Mouse (Mus musculus): ENCODE results near the gene Lrrc75b. TPM values are rescaled to one million over a fixed set of nuclear protein-coding genes. Genes with fewer than 3 reads are reported as not detected.

Lrrc75b gene
- polyA plus RNA-seq, 1 experiment from 2014 or later = 0.77 TPM

DNA sequence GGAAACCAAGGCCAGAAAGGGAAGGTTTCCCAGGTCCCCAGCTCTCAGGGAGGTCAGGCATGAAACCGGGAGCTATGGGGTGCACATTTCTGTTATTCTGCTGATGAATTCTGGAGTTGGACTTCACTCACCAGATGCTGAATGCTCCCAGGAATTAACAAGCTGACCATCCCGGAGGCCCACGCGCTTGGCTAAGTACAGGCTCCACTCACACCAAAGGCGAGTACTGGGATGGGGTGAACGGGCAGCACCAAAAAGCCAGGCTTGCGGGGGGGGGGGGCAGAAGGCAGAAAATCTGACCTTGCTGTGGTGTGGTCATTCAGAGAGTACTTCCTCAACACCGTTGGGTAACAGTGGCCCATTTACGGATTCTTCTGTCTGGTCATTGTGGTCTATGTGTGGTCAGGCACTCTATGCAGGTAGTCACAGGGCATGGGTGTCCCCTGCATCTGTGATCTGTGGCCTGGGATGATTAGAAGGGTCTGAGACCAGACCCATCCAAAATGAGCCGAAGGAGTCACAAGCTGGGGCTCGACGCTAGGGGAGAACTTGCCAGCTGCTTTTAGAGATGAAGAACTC, 4.6 kb upstream of the Lrrc75b start:
- Histone ChIP-seq H3K27me3 (ENCODE audit: control insufficient read depth, insufficient read depth, low read length) (peaks cover 3% of the 10 kb centered on the region; the same call in 1 of the 2 replicates), H3K9ac (ENCODE audit: low read length) (no peak overlapping the region)
- no peak for DNase-seq (ENCODE audit: low spot score)

DNA sequence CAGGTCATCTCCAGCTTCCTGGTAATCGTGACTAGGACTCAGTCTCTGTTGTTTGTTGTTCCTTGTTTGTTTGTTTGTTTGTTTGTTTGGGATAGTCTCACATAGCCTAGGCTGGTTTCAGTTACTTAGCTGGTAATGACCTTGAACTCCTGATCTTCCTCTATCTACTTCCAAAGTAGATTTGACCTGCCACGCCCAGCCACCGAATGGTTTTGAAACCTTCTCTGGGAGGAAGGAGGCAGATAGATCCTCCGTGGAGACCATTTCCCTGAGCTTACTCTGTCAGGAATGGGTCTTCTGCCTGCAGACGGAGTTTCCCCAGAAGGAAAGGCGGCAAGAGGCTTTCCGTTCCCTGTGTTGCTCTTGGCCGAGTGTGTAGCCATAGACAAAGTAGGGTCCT, 2.5 kb upstream of the Lrrc75b start:
- Histone ChIP-seq H3K27ac (replicated peaks; ENCODE audit: low read depth, low read length) (no peak overlapping the region), H3K36me3 (ENCODE audit: control insufficient read depth, insufficient read depth, low read length) (no peaks in the 10 kb centered on the region), H3K4me2 (ENCODE audit: low read depth, severe bottlenecking) (no peak overlapping the region), H3K4me1 (ENCODE audit: control insufficient read depth, insufficient read depth, low read length) (peaks cover 14% of the 10 kb centered on the region), H3K9ac (ENCODE audit: low read length) (no peak overlapping the region), H3K9me3 (ENCODE audit: control insufficient read depth, low read length) (no peaks in the 10 kb centered on the region), H3K27me3 (ENCODE audit: control insufficient read depth, insufficient read depth, low read length) (peaks cover 9% of the 10 kb centered on the region; the same call in 1 of the 2 replicates), H3K4me3 (ENCODE audit: low read depth, low read length) (no peak overlapping the region)
- whole genome bisulfite sequencing = 88% methylated on average over 8 of the region's 8 CpGs
- no peak for DNase-seq (ENCODE audit: low spot score)
- ATAC-seq (ENCODE audit: insufficient number of reproducible peaks, low FRiP score, low TSS enrichment, low read depth) = no peak

More for the DNA sequence above, 4.6 kb upstream of the Lrrc75b start:
- 87% methylated on average over 12 of the region's 12 CpGs for WGBS
- Histone ChIP-seq H3K36me3 (ENCODE audit: control insufficient read depth, insufficient read depth, low read length) (no peaks in the 10 kb centered on the region), H3K4me3 (ENCODE audit: low read depth, low read length) (no peak overlapping the region), H3K27ac (replicated peaks; ENCODE audit: low read depth, low read length) (no peak overlapping the region), H3K9me3 (ENCODE audit: control insufficient read depth, low read length) (no peaks in the 10 kb centered on the region), H3K4me1 (ENCODE audit: control insufficient read depth, insufficient read depth, low read length) (peaks cover 10% of the 10 kb centered on the region), H3K4me2 (ENCODE audit: low read depth, severe bottlenecking) (no peak overlapping the region)
- no peak for ATAC-seq (ENCODE audit: insufficient number of reproducible peaks, low FRiP score, low TSS enrichment, low read depth)

DNA sequence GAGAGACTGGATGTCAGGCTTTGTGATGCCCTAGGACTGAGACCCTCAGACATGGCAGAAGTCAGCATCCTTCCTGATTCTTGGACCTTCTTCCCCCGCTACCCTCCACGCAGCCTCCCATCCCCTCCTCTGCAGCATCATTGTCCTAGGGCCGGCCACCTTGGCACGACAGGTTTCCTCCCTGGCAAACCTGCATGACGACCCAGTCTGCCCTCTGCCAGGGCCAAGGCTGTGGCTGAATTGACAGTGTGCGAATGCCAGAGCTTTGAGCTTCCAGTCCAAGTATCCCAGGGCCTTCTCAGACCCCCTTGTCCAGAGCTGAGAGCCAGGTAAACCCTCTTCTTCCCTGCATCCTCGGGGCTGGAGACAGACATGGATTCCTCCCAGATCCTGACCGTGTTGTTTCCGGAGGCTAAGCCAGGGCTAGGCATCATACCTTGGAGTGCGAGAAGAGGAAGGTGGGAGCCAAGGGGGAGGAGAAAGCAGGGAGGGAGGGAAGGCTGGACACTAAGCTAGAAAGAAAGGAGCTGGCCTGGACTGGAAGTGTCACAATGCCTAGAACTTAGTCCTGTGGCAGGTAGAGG, 1.0 kb upstream of the Lrrc75b start, which contains the start of gene Ggt1:
Gene Ggt1 (plus strand): TSS at position 534 of the 584 bp plus-strand sequence.
- 54% methylated on average over 10 of the region's 10 CpGs for WGBS
- peak within 1 kb of the TSS; percentile 71; the same call in 1 of the 2 replicates for H3K9ac ChIP-seq (ENCODE audit: low read length)
- no peak for DNase-seq (ENCODE audit: low spot score)

DNA sequence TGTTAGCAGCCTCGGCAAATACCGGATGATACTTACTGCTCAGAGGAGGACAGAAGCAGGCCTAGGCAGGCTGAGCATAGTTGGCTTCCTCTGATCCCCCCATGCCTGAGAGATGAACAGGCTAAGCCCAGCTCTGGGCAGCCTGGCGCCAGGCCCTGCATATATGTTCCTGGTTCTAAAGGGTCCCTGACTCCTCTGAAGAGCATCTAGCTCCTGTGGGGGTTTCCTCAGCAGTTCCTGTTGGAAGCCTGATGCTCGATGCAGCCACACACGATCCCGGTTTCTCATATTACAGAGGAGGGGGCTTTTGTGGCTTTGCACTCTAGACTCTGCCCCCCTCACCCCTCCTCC, 394 bp upstream of the Lrrc75b start:
- Histone ChIP-seq H3K27me3 (ENCODE audit: control insufficient read depth, insufficient read depth, low read length) (peaks cover 9% of the 10 kb centered on the region; the same call in 1 of the 2 replicates), H3K4me2 (ENCODE audit: low read depth, severe bottlenecking) (peak overlapping the region; percentile 96), H3K9ac (ENCODE audit: low read length) (peak overlapping the region; percentile 71; the same call in 1 of the 2 replicates), H3K4me3 (ENCODE audit: low read depth, low read length) (peak overlapping the region; percentile 44), H3K27ac (replicated peaks; ENCODE audit: low read depth, low read length) (no peak overlapping the region), H3K4me1 (ENCODE audit: control insufficient read depth, insufficient read depth, low read length) (peaks cover 14% of the 10 kb centered on the region), H3K9me3 (ENCODE audit: control insufficient read depth, low read length) (no peaks in the 10 kb centered on the region), H3K36me3 (ENCODE audit: control insufficient read depth, insufficient read depth, low read length) (no peaks in the 10 kb centered on the region)
- ATAC-seq (ENCODE audit: insufficient number of reproducible peaks, low FRiP score, low TSS enrichment, low read depth) (peak; percentile 25; the same call in 1 of the 2 replicates), DNase-seq (ENCODE audit: low spot score) (peak; percentile 47)
- WGBS = 5% methylated on average over 6 of the region's 6 CpGs

More for the DNA sequence above, 1.0 kb upstream of the Lrrc75b start, which contains the start of gene Ggt1:
- no peaks in the 10 kb centered on the region for H3K36me3 ChIP-seq (ENCODE audit: control insufficient read depth, insufficient read depth, low read length)
- H3K9me3 ChIP-seq (ENCODE audit: control insufficient read depth, low read length) = no peaks in the 10 kb centered on the region
- H3K27me3 ChIP-seq (ENCODE audit: control insufficient read depth, insufficient read depth, low read length) = peaks cover 9% of the 10 kb centered on the region; the same call in 1 of the 2 replicates
- H3K4me1 ChIP-seq (ENCODE audit: control insufficient read depth, insufficient read depth, low read length) = peaks cover 14% of the 10 kb centered on the region
- ATAC-seq (ENCODE audit: insufficient number of reproducible peaks, low FRiP score, low TSS enrichment, low read depth) = no peak
- H3K4me3 ChIP-seq (ENCODE audit: low read depth, low read length) = peak within 1 kb of the TSS; percentile 44; the same call in 1 of the 2 replicates
- H3K4me2 ChIP-seq (ENCODE audit: low read depth, severe bottlenecking) = peak within 1 kb of the TSS; percentile 96
- no peak within 1 kb of the TSS for H3K27ac ChIP-seq (replicated peaks; ENCODE audit: low read depth, low read length)

DNA sequence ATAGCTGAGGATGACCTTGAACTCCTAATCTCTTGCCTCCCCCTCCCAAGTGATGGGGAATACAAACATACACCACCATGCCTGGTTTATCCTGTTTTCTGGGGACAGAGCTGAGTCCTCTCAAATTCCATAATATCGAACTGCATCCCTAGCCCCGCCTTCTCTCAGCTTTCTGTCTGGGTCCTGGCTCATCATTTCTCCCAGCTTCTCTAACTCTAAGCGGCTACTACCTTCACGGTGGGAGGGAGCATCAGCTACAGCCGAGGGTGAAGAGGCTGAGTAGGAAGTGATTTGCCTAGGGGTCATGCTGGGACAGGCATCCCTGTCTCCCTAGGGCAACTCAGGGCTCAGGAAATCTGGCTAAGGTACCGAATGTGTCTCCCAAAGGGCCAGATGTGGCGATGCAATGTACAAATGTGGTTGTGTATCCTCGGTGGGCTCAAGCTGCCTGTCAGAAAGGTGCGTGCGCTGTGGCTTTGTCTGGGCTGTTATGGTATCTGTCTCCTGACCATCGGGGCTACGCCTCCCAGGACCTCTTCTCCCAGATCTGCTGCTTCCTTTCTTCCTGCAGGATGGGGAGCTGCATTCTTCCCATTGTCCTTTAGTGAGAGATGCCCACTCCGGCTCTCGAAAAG, 972 bp downstream of the Lrrc75b start:
- H3K27me3 ChIP-seq (ENCODE audit: control insufficient read depth, insufficient read depth, low read length) = peaks cover 9% of the 10 kb centered on the region; the same call in 1 of the 2 replicates
- DNase-seq (ENCODE audit: low spot score) (no peak), ATAC-seq (ENCODE audit: insufficient number of reproducible peaks, low FRiP score, low TSS enrichment, low read depth) (no peak; the same call in 1 of the 2 replicates)
- no peaks in the 10 kb centered on the region for H3K9me3 ChIP-seq (ENCODE audit: control insufficient read depth, low read length)
- H3K4me3 ChIP-seq (ENCODE audit: low read depth, low read length) = peak overlapping the region; percentile 44
- peaks cover 14% of the 10 kb centered on the region for H3K4me1 ChIP-seq (ENCODE audit: control insufficient read depth, insufficient read depth, low read length)
- H3K9ac ChIP-seq (ENCODE audit: low read length) = no peak overlapping the region
- H3K27ac ChIP-seq (replicated peaks; ENCODE audit: low read depth, low read length) = no peak overlapping the region
- peak overlapping the region; percentile 96 for H3K4me2 ChIP-seq (ENCODE audit: low read depth, severe bottlenecking)
- H3K36me3 ChIP-seq (ENCODE audit: control insufficient read depth, insufficient read depth, low read length) = no peaks in the 10 kb centered on the region
- 7% methylated on average over 14 of the region's 14 CpGs for WGBS

GRCm38 (mm10) chr10:75558515-75558914, 1.6 kb downstream of the Lrrc75b start:
- Histone ChIP-seq H3K4me2 (ENCODE audit: low read depth, severe bottlenecking) (0 out of 2 replicates have a peak overlapping the region, but pooled peaks have one; percentile 22), H3K36me3 (ENCODE audit: control insufficient read depth, insufficient read depth, low read length) (no peaks in the 10 kb centered on the region), H3K9me3 (ENCODE audit: control insufficient read depth, low read length) (no peaks in the 10 kb centered on the region), H3K27ac (replicated peaks; ENCODE audit: low read depth, low read length) (no peak overlapping the region), H3K4me3 (ENCODE audit: low read depth, low read length) (no peak overlapping the region), H3K27me3 (ENCODE audit: control insufficient read depth, insufficient read depth, low read length) (peaks cover 9% of the 10 kb centered on the region; the same call in 1 of the 2 replicates), H3K4me1 (ENCODE audit: control insufficient read depth, insufficient read depth, low read length) (peaks cover 14% of the 10 kb centered on the region), H3K9ac (ENCODE audit: low read length) (no peak overlapping the region)
- no peak for ATAC-seq (ENCODE audit: insufficient number of reproducible peaks, low FRiP score, low TSS enrichment, low read depth)
- no peak for DNase-seq (ENCODE audit: low spot score)
- 22% methylated on average over 3 of the region's 3 CpGs for WGBS

- ATAC-seq (ENCODE audit: insufficient number of reproducible peaks, low FRiP score, low TSS enrichment, low read depth) (no peak), DNase-seq (ENCODE audit: low spot score) (no peak)
- Histone ChIP-seq H3K9me3 (ENCODE audit: control insufficient read depth, low read length) (no peaks in the 10 kb centered on the region), H3K27me3 (ENCODE audit: control insufficient read depth, insufficient read depth, low read length) (peaks cover 7% of the 10 kb centered on the region; the same call in 1 of the 2 replicates), H3K9ac (ENCODE audit: low read length) (no peak overlapping the region), H3K4me2 (ENCODE audit: low read depth, severe bottlenecking) (no peak overlapping the region), H3K36me3 (ENCODE audit: control insufficient read depth, insufficient read depth, low read length) (no peaks in the 10 kb centered on the region), H3K27ac (replicated peaks; ENCODE audit: low read depth, low read length) (no peak overlapping the region), H3K4me3 (ENCODE audit: low read depth, low read length) (no peak overlapping the region), H3K4me1 (ENCODE audit: control insufficient read depth, insufficient read depth, low read length) (peaks cover 17% of the 10 kb centered on the region)
- WGBS = 63% methylated on average over 9 of the region's 9 CpGs
These were observed 4.1 kb downstream of the Lrrc75b start for GRCm38 (mm10) chr10:75556026-75556425.

- H3K4me2 ChIP-seq (ENCODE audit: low read depth, severe bottlenecking) = no peak overlapping the region
- no peak overlapping the region for H3K9ac ChIP-seq (ENCODE audit: low read length)
- H3K27me3 ChIP-seq (ENCODE audit: control insufficient read depth, insufficient read depth, low read length) = peaks cover 6% of the 10 kb centered on the region; the same call in 1 of the 2 replicates
- WGBS = 71% methylated on average over 6 of the region's 6 CpGs
- no peaks in the 10 kb centered on the region for H3K36me3 ChIP-seq (ENCODE audit: control insufficient read depth, insufficient read depth, low read length)
- DNase-seq (ENCODE audit: low spot score) = no peak
- H3K4me3 ChIP-seq (ENCODE audit: low read depth, low read length) = no peak overlapping the region
- H3K9me3 ChIP-seq (ENCODE audit: control insufficient read depth, low read length) = no peaks in the 10 kb centered on the region
- ATAC-seq (ENCODE audit: insufficient number of reproducible peaks, low FRiP score, low TSS enrichment, low read depth) = no peak
- no peak overlapping the region for H3K27ac ChIP-seq (replicated peaks; ENCODE audit: low read depth, low read length)
- H3K4me1 ChIP-seq (ENCODE audit: control insufficient read depth, insufficient read depth, low read length) = peaks cover 17% of the 10 kb centered on the region
These were observed 4.6 kb downstream of the Lrrc75b start for GRCm38 (mm10) chr10:75555557-75555956.
